Mouse (Mus musculus): ENCODE measurements at regions not wholly inside any gene's neighbourhood (a gene's known extent, or its start where the extent isn't known, plus 50 kb on each side); places are given as distances from the start of the nearest gene placed in this dataset.

DNA sequence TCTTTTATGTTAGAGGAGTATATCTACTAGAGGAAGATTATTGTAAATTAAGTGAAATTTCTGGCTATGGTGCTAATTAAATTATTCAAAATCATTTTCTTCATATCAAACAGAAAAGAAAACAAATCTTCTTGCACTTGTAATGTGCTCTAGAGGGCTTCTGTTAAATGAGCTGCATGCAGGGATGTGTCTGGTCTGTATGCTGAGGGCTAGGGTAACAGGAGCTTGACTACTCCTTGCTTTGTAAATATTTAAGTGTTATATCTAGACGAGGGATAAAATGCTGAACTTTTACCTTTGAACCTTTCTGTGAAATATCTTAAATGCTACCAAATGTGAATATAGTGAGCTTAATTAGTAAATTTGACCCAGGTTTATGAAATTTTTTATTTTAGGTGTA, 354.9 kb upstream of the Tmem161b start:
- ATAC-seq (replicated peaks; ENCODE audit: low FRiP score, low TSS enrichment, poor library complexity, severe bottlenecking), result no peak

DNA sequence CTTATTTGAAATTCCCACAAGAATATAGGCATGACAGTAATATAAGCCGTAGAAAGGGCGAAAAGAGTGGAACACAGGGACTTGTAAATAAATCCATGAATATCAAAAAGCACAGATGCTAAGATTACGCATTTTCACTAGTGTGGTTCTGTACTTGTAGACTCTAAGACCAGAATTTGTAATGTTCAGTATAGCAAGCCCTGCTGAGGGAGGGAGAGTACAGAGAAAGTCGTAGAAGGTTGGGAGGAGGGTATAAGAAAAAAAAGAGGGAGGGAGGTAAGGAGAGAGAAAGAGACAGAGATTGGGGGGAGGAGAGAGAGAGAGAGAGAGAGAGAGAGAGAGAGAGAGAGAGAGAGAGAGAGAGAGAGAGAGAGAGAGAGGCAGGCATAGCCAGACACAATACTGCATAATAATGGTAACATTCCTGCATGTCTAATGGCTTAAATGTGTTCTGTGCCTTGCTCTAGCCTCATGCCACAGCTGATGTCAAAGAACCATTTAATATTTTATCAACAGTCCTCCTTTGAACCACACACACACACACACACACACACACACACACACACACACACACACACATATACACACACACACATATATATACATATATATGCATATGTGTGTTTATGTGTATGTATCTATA, 354.1 kb upstream of the Tmem161b start:
- no peak for ATAC-seq (replicated peaks; ENCODE audit: low FRiP score, low TSS enrichment, poor library complexity, severe bottlenecking)

DNA sequence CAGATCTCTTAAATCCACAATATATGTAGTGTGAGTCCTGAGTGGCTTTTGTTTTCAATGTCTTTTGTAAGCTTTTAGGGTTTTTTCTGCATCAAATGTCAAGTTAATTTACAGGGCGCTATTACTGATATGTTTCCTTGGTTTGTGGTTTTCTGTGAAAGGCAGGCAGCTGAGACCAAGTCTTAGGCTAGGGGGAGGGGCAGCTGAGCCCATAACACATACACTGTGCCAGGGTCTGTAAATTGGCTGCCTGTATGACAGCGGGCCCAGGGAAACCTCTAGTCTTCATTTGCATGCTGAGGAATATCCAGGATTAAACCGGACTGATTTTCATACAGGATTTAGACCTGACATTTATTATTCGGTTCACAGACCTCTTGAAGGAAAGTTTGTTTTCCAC, 353.2 kb upstream of the Tmem161b start:
- no peak for ATAC-seq (replicated peaks; ENCODE audit: low FRiP score, low TSS enrichment, poor library complexity, severe bottlenecking)

DNA sequence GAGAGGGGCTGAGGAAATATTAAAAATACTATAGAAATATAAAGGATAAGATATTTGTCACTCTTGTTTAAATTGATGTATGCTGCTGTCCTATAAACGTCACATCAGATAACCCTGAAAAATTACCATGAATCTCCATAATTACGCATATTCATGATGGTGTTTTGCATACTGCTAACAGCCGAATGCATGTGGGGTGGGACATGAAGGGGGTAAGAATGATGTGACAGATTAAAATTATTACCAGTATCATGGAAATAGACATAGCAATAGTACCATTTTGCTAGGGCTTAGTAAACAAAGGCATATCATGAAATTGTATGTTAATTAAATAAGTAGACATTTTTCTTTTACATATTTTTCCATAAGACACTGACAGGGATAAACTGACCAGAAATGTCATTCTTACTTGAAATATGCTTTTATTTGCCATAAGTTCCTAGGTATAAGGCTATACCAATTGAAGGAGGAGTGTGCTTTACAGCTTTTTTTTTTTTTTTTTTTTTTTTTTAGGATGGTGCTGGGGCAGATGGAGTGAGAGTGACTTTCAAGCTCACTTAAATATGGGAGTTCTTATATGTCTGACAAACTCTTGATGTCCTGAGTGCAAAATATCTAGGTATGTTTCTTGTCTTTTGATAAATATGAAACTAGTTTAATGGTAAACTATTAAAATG, 349.8 kb upstream of the Tmem161b start:
- no peak for ATAC-seq (replicated peaks; ENCODE audit: low FRiP score, low TSS enrichment, poor library complexity, severe bottlenecking)

DNA sequence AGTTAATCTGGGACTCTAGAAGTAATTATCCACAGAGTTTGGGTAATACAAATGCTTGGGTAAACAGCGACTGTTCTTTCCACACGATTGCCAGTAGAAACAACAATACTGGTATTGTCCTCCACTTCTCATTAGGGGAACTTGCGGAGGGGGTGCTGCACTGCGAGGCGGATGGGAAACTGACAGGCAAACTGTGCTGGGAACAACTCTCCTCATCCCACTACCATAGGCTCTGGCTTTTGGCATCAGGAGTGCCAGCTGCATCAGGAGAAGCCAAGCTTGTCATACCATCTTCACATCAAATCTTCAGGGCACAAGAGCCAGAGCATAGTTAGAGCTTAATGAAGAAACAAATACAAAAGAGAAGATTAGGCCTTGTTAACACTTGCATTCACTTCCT, 349.2 kb upstream of the Tmem161b start:
- ATAC-seq (replicated peaks; ENCODE audit: low FRiP score, low TSS enrichment, poor library complexity, severe bottlenecking), result no peak

DNA sequence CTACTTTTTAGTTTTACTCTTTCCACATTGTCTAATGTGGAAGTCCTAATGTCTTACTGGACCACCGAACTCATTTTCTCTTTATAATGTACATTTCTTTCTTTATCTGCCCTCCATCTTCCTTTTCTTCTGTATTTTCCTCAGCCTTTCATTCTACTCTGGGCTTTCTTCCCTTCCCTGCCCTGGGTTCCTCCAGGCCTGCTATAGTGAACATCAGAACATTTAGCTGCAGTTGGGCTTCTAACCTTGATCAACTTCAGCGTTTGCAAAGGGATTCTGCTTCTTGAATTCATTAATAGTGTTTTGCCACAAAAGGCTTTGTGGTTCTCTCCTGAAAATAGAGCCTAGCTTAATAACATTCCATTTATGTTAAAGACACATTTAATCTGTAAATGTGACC, 342.5 kb upstream of the Tmem161b start:
- ATAC-seq (replicated peaks; ENCODE audit: low FRiP score, low TSS enrichment, poor library complexity, severe bottlenecking), result no peak

DNA sequence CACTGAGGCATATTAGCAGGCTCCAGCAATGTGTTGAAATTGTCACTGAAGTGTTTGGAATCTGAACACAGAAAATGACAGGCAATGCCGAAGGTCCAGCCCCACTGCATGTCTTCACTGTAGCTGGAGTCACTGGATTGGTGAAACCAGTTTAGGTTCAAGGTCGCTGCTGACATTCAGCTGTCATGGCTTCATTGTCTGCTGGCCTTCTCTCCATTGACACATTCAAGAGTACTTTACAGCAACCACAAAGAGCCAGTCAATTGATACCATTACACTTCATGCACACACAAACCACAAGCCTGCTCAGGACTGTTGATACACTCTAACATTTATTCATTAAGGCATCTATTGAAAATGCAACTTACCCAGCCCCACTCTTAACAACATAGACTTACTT, 341.8 kb upstream of the Tmem161b start:
- ATAC-seq (replicated peaks; ENCODE audit: low FRiP score, low TSS enrichment, poor library complexity, severe bottlenecking), result no peak

DNA sequence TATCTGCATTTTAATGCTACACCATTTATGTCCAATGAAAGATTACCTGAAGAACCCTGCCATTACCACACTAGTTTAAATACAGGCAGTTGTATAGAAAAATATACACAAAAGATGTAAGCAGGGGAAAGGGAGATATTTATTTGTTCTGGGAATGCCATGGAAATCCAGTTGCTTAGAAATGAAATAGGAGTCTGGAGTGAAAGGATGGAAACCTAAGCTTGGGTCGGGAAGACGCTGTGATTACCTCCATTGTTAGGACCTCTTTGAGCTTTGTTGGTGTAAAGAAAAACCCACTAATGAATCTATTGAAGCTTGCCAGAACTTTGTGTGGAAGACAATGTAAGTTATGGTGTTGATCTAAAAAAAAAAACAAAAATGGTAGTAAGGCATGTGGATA, 341.3 kb upstream of the Tmem161b start:
- ATAC-seq (replicated peaks; ENCODE audit: low FRiP score, low TSS enrichment, poor library complexity, severe bottlenecking), result no peak

DNA sequence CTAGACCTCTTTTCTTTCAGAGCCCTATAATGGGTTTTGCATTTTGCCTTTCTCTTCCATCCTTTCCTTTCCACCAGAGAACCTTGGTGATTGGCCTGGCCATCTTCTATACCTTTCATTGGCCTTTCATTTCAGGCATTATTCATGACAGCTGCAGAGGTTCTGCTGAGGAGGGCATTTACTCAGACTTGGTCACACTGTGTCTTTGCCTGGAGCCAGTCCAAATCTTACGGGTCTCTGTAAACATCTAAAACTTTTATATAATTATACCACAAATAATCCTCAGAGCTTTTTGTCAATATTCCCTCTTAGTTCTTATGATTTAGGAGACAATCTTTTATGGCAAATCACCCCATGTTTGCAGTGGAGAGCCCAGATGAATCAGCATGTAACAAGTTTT, 339.3 kb upstream of the Tmem161b start:
- no peak for ATAC-seq (replicated peaks; ENCODE audit: low FRiP score, low TSS enrichment, poor library complexity, severe bottlenecking)

DNA sequence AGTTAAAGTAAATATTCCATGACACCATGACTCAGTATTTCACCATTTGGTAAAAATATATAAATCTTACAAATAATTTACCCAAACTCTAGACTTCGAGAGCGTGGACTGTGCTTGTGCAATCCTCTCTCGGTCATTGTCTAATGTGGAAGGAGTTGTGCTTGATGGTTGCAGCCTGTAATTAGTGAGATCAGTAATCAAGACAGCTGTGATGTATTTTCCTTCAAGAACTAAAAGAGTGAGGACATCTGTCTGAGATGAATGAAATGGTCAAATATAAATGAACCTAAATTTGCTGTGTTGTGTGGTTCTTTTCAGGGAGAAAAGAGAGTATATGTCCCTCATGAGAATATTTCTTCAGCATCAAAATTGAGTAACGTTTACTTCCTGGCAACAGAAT, 338.3 kb upstream of the Tmem161b start:
- ATAC-seq (replicated peaks; ENCODE audit: low FRiP score, low TSS enrichment, poor library complexity, severe bottlenecking), result no peak

DNA sequence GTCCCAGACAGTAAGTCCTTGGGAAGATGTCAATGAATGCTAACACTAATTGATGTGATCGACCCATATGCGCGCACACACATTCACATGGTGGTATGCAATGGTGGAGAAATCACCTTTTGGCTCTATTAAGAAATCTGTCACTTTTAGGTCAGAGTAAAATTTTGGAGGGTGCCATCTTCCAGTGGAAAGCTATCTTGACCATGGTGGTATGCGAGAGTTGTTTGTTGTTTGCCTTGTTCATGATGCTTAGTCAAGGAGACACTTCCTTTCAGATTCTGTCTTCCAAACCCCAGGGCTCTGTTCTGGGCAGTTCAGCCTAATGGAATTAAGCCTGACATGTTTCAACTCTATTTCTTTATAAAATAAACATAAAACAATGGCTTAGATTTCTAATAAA, 337.9 kb upstream of the Tmem161b start:
- no peak for ATAC-seq (replicated peaks; ENCODE audit: low FRiP score, low TSS enrichment, poor library complexity, severe bottlenecking)

DNA sequence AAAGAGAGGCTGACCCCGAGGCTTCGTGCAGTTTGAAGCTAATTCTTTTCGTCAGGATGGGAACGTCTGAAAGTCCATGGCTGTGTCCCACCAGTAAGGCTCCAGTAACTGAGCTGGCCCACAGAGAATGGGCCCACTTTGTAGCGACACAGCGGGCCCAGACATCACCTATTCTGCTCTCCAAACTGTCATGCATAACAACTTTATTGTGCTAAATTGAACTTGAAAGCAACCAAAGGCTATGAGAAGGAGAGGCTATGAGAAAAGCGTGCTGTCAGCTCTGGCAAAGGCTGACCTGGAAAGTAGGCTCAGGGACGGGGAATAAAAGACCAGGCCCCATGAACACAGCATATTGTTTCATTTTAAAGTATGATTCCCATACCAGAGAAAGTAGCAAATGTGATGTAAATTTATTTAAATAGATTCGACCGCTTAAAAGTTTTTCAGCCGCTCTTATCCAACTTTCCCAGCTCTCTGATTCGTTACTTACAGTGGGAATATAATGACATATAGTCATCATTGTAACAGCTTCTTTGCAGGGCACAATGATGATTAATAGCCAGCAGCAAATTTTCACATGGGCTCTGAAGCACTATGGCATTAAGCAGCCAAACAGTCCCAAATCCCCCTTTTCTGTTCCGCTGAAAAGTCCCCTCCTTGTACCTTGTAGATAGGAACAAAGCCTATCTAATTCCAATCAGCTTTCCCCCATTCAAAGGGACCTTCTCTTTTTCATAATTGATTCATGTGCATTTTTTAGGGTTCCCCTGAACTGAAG, 337.1 kb upstream of the Tmem161b start:
- ATAC-seq (replicated peaks; ENCODE audit: low FRiP score, low TSS enrichment, poor library complexity, severe bottlenecking), result no peak

DNA sequence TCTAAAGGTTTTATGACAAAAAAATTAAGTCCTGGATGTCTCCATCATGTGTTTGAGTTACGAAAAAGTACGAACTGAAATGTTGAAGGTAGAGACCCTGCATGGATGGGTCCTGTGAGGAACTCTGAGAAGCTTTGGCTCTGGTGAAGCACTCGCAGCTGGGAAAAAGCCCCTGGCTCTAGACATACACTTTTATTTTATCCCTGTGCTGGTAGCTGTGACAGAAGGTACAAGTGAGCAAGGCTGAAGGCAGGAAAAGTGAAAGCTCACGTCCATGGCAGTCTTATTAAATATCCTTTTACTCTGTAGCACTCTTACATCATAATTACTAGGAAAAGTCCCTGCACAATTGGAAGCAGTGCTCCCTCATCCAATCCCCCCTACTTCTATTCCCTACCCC, 336.4 kb upstream of the Tmem161b start:
- ATAC-seq (replicated peaks; ENCODE audit: low FRiP score, low TSS enrichment, poor library complexity, severe bottlenecking), result no peak

DNA sequence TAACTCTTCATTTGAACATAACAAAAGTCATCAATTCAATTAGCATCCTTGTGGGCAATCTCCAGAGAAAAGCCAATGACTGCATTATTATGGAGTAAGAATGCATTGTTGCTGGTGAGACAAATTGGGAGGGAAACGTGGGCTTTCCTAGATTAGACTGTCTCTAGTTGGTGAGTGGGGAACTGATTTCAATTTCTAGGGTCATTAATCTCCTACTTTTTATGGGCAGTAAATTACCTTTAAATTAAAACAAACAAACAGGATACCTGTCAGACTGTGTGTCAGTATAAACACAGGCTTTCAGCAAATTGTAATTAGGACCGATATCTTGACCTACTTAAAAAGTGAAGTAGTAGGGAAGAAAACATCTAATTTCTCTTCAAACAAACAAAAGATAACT, 307.4 kb upstream of the Tmem161b start:
- ATAC-seq (replicated peaks; ENCODE audit: low FRiP score, low TSS enrichment, poor library complexity, severe bottlenecking), result no peak

DNA sequence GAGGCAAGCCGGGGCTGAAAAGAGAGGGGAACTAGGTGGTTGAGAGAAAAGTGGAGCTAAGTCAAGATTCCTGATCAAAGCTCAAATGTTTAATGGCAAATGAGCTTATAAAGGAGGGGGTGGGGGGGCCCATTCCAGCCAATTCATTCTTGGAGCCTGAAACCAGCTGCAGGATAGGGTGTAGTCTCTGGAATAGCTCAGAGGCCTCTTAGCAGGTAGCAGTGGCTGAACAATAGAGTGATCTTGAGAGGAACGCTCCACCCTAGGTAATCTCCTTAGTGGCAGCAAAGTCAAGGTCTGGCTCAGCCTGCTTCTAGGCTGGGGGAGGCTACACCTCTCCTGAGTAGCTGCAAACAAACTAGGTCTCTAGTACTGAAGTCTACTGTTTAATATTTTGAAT, 289.3 kb upstream of the Tmem161b start:
- ATAC-seq (replicated peaks; ENCODE audit: low FRiP score, low TSS enrichment, poor library complexity, severe bottlenecking), result no peak

DNA sequence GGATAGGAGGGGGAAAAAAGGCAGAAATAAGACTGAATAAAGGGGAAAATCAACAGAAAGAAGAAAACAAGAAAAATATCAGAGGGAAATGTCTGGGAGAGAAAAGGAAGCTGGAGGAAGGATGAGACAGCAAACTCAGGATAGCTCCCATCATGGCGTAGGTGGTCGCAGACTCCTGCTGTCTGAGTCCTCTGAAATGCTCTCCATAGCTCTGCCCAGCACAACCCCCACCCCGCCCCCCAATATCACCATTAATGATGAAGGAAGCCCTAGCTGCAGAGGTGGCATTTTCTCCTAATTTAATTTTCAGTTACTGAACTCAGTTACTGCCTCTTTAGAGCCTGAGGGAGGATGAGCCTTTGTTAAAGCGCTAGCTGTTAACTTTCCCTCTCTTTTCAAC, 275.6 kb upstream of the Tmem161b start:
- ATAC-seq (replicated peaks; ENCODE audit: low FRiP score, low TSS enrichment, poor library complexity, severe bottlenecking), result no peak

DNA sequence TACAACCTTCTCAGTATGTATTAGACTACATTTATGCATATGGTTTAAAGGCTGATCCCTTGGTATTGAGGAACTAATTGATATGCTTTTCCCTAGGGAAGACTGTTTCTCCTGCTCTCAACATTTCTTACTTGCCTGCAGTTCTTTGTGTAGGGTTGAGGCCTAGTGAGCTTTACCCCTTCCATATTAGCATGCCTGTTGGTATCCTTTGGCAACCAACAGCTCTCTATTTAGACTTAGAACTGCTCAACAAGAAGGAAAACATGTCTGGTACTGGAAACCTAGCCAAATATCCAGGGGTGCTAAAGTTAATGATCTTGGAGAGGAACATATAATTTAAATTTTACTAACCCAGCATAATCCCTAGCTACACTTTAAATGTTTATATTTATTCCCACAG, 270.9 kb upstream of the Tmem161b start:
- no peak for ATAC-seq (replicated peaks; ENCODE audit: low FRiP score, low TSS enrichment, poor library complexity, severe bottlenecking)

DNA sequence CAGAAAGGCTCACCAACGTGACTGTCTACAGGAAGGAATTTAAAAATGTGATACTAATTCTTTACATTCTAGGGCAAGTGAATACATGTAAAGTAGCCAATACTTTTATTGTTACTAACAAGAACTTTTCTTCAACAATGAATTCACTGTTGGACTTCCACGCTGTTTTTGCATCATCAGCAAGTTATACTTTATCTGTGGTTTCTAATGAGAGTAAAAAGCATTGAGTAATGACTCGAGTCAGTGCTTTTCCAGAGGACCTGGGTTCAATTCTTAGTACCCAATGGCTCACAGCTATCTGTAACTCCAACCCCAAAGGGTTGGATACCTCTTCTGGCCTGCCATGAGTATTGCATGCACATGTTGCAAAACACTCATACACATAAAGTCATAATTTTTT, 270.3 kb upstream of the Tmem161b start:
- no peak for ATAC-seq (replicated peaks; ENCODE audit: low FRiP score, low TSS enrichment, poor library complexity, severe bottlenecking)

DNA sequence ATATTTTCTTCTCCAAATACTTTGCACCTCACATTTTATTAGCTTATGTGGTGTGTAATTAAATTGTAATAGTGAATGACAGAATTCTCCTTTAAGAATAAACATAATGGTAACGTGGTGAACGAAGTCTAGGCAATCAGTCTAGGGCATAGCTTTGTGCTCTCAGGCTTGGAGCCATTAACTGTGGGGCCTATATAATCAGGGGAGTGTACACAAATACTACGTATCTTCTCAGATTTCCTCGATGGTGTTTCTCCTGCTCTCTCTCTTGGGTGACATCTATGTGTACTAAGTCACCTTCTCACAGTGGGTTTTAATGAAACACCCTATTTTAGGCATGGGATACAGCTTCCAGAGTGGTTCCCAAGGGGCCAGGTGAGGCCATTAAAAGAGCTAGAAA, 269.7 kb upstream of the Tmem161b start:
- ATAC-seq (replicated peaks; ENCODE audit: low FRiP score, low TSS enrichment, poor library complexity, severe bottlenecking), result no peak

DNA sequence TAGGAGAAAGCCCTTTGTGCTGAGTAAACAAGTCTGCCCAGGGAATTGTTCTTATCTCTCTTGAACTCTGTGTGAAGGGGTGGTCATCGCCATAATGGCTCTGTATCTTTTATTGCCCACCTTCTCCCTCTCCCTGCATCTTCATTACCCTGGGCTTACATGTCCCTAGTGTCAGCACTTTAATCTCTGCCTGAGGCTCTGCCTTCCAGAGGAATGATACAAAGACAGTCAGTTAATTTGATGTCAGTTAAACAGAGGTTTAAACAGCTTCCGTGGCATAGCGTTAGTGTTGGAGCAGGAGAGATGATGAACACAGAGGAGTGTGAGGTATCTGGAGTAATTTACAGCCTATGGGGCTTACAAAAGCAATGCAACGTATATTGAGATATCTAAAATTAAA, 269.2 kb upstream of the Tmem161b start:
- no peak for ATAC-seq (replicated peaks; ENCODE audit: low FRiP score, low TSS enrichment, poor library complexity, severe bottlenecking)

DNA sequence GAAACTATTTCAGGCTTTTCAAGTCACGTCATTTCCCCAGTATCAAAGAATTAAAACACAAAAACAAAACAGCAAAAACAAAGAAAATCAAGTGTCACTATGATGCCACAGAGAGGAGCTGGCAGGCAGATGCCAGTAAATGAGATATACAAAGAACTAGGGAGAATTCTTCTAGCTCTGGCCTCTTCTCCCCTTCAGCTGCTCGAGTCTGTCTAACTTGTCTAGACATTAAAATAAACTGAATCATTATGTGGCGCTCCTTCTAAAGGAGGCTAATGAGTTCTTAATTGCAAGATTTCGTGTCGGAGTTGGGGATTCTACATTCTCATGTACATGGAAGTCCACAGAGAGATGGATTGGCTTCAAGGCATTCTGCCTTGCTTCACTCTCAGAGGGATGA, 266.4 kb upstream of the Tmem161b start:
- no peak for ATAC-seq (replicated peaks; ENCODE audit: low FRiP score, low TSS enrichment, poor library complexity, severe bottlenecking)
